Mouse (Mus musculus) activated CD4-positive, CD25-positive, alpha-beta regulatory T cell (primary cell): Measurements from ENCODE around the gene Plch2. TPM values are rescaled to one million over a fixed set of nuclear protein-coding genes. Genes with fewer than 3 reads are reported as not detected.

Experiments
- polyA plus RNA-seq, 2 experiments: library from polyadenylated mRNA; unstranded; fragments of 100-300 nt; shearing (Covaris generic); gene quantifications; one replicate each; pipeline ENCODE4 v1.2.1; 2017

Plch2 gene
- polyA plus RNA-seq = under 1 TPM in 1 of 2 experiments, not detected in 1; 0.05 TPM

DNA sequence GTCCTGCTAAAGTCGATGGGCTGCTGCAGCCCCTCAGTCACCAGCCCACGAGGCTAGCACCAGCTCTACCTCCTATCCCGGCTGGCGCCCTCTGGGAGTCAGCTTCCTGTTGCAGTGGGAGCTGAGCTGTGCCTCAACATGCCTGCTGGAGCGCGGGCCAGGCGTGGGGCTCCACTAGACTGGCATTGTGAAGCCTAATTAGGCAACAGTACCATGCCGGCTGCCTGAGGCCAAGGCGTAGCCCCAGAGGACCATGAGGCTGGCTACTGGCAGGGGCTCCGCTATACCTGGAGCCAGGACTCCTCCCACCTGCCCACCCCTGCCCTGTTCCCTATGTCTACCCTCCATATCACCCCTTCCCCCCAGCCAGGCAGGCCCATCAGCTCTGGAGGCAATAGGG, at the start of gene Plch2:
Gene Plch2 (minus strand): TSS at position 61 of the 400 bp plus-strand sequence.

DNA sequence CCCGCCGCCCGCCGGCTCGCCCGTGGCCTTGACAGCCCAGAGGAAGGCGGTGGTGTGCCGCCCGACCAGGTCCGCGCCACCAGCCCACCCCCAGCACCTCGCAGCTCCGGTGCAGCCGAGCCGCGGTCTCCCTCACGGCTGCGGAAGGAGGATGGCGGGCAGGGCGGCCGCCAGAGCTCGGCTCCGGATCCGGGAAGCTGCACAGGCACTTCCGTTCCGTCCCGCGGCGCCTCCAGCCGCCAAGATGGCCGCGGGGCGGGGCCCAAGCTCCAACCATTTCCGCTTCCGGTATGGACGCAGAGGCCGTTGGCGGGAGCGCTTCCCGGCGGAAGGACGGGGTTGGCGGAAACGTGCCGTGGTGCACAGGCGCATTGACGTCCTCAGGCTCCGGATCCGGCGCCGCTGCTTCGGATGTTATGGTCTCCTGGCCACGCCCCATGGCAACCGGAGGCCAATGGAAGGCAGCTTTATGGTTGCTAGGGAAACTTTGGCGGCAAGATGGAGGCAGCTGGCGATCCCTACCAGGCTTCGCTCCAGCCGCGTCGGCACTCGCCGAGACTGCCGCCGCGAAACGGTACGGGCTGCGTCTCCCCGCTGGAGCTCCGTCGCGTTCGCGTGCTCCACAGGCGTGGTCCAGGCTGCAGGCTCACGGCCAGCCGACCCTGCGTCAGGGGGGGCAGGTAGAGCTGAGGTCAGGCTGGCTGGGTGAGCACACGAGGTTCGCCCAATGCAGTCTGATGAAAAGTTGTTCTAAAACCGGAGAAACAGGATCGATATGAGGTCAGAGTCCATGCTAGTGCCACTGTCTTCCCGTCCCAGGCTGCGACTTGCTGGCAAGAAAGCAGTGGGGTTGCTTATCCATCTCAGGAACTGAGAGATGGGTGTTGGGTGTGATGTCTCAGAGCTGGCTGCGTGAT, 29.8 kb upstream of the Plch2 start, which contains the start of the genes Rer1 and Morn1:
Gene Rer1 (minus strand): TSS at position 275 of the 917 bp plus-strand sequence.
Gene Morn1 (plus strand): TSS at position 470 of the 917 bp plus-strand sequence.

DNA sequence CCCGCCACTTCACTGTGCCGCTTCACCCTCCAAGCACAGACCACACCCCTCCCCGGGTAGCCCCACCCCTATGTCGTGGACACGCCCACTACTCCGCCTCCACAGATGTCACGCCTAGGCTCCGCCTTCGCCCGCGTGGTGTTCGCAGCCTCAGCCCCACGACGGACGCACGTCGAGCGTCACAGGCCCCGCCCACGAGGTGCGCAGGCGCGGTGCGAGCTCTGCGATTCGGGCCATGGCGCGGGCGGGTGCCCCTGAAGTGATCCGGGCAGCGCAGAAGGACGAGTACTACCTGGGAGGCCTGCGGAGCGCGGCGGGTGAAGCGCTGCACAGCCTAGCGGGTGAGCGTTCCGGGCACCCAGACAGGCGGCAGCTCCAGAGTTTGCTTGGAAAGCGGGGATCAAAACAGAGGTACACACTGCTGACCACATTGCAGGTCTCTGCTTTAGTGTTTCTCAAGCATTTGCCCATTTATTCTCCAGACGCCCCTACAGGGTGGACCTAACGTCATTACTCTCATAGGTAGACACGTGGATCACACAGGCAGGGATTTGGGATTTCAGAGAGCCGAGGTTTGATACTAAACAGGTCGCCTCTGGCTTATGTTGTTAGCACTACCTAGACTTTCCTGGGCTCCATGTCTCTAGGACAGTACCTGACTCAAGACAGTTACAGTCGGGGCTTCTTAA, 10.4 kb upstream of the Plch2 start, which contains the start of gene Pex10:
Gene Pex10 (plus strand): TSS at position 183 of the 689 bp plus-strand sequence.

DNA sequence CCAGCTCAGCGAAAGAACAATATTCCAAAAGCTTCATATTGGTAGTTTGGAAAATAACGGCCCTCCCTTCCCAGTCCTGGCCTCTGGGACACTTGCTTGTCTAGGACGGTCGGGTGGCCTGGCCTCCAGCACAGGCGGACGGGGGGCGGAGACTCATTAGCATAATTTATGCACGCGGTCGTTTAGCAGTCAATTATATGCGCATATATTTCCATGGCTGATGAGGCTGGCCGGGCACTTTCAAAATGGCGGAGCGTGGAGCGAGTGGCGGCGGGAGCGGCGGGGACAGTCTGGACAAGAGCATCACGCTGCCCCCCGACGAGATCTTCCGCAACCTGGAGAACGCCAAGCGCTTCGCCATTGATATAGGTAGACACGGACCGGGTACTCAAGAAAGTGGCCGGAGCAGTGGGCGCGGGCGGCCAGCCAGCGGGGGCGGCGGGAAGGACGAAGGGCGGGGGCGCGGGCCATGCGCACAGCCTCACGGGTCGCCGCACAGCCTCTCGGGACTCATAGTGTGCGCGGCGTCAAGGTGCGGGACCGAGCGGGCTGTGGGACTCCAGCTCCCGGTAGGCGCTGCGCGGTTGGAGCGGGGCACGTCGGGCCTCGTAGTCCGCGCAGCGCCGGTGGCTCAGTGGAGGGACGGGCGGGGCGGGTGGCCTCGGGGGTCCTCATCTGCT, 92.5 kb downstream of the Plch2 start, which contains the start of gene Pank4:
Gene Pank4 (plus strand): TSS at position 223 of the 680 bp plus-strand sequence.

DNA sequence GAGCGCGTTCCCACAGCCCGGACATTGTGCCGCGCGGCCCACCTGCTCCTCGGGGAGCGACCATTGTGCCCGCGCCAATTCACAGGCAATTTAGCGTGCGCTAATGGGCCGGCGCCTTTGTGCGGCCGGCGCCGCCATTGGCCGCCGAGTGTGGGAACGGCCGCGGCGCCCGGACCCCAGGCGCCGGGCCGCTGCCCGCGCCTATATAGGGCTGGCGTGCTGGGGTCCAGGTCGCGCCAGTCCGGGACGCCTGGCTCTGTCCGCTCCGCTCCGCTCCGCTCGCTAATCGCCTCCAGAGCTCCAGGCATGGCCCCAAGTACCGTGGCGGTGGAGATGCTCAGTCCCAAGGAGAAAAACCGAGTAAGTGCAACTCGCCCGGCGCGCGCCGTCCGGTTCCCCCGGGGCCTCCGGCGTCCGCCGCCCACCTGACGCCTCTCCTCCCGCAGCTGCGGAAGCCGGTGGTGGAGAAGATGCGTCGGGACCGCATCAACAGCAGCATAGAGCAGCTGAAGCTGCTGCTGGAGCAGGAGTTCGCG, 95.8 kb downstream of the Plch2 start, which contains the start of gene Hes5:
Gene Hes5 (plus strand): TSS at position 234 of the 536 bp plus-strand sequence.

Other genes starting within 250 kb of the Plch2 start
- gene Ttc34, start 219.3 kb downstream of the Plch2 start, polyA plus RNA-seq = under 1 TPM in 1 of 2 experiments, not detected in 1; 0.38 TPM
- gene Mmel1, start 187.2 kb downstream of the Plch2 start, polyA plus RNA-seq = not detected
- gene Fam213b, start 157.6 kb downstream of the Plch2 start, polyA plus RNA-seq = 1 to 10 TPM; 4.6 to 7.9 TPM
- gene Tnfrsf14, start 128.2 kb downstream of the Plch2 start, polyA plus RNA-seq = 10 to 100 TPM in 1 of 2 experiments, 1 to 10 TPM in 1; 7.7 to 10.2 TPM
- 1 to 10 TPM in 1 of 2 experiments, not detected in 1; 2.0 TPM for gene Hes5, start 95.9 kb downstream of the Plch2 start, polyA plus RNA-seq
- gene Pank4, start 92.7 kb downstream of the Plch2 start, polyA plus RNA-seq = 10 to 100 TPM; 37.2 to 56.9 TPM
- gene Pex10, start 10.2 kb upstream of the Plch2 start, polyA plus RNA-seq = 10 to 100 TPM; 11.0 to 11.5 TPM
- 100 to 1,000 TPM; 191 to 203 TPM for gene Rer1, start 29.6 kb upstream of the Plch2 start, polyA plus RNA-seq
- gene Morn1, start 29.8 kb upstream of the Plch2 start, polyA plus RNA-seq = 1 to 10 TPM; 1.3 to 2.3 TPM
- 100 to 1,000 TPM in 1 of 2 experiments, 10 to 100 TPM in 1; 88.2 to 115 TPM for gene Ski, start 165.8 kb upstream of the Plch2 start, polyA plus RNA-seq
- 100 to 1,000 TPM; 102 TPM for gene Faap20, start 193.0 kb upstream of the Plch2 start, polyA plus RNA-seq